Mouse (Mus musculus): ENCODE results near the gene Tiam2. TPM values are rescaled to one million over a fixed set of nuclear protein-coding genes. Genes with fewer than 3 reads are reported as not detected.

Gene Tiam2
- polyA plus RNA-seq, 1 experiment from 2014 or later: 4.7 TPM

DNA sequence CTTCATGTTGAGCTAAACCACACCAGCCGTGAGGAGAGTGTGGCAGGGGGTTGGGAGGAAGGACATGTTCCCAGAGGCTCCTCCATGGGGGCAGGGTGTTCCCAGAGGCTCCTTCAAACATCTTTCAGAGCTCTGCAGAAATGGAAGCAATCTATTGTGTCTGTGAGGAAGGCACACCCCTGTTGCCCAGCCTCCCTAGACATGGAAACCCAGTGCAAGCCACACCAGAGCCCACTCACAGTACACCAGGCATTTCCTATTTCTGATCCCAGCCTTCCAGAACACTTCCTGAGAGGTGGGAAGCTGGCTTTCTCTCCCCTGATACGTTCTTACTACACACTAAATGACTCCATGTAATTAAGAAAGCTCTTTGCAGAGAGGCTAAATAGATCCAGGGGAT is 20.4 kb upstream of the Tiam2 start:
- no peaks in the 10 kb centered on the region for H3K36me3 ChIP-seq (ENCODE audit: control insufficient read depth, insufficient read depth, low read length)
- H3K4me1 ChIP-seq (ENCODE audit: control insufficient read depth, insufficient read depth, low read length): no peaks in the 10 kb centered on the region
- no peak overlapping the region for H3K4me2 ChIP-seq (ENCODE audit: low read depth, low read length)
- no peaks in the 10 kb centered on the region for H3K27me3 ChIP-seq (ENCODE audit: control insufficient read depth, insufficient read depth, low read length)
- H3K9me3 ChIP-seq (replicated peaks; ENCODE audit: control insufficient read depth, low read length): no peaks in the 10 kb centered on the region
- H3K9ac ChIP-seq (ENCODE audit: low read length): no peak overlapping the region
- 34% methylated on average over 2 of the region's 2 CpGs for WGBS
- no peak overlapping the region for H3K27ac ChIP-seq (ENCODE audit: low read length)
- ATAC-seq (ENCODE audit: insufficient read depth, low FRiP score): no peak
- H3K4me3 ChIP-seq (replicated peaks; ENCODE audit: low read length): no peak overlapping the region

DNA sequence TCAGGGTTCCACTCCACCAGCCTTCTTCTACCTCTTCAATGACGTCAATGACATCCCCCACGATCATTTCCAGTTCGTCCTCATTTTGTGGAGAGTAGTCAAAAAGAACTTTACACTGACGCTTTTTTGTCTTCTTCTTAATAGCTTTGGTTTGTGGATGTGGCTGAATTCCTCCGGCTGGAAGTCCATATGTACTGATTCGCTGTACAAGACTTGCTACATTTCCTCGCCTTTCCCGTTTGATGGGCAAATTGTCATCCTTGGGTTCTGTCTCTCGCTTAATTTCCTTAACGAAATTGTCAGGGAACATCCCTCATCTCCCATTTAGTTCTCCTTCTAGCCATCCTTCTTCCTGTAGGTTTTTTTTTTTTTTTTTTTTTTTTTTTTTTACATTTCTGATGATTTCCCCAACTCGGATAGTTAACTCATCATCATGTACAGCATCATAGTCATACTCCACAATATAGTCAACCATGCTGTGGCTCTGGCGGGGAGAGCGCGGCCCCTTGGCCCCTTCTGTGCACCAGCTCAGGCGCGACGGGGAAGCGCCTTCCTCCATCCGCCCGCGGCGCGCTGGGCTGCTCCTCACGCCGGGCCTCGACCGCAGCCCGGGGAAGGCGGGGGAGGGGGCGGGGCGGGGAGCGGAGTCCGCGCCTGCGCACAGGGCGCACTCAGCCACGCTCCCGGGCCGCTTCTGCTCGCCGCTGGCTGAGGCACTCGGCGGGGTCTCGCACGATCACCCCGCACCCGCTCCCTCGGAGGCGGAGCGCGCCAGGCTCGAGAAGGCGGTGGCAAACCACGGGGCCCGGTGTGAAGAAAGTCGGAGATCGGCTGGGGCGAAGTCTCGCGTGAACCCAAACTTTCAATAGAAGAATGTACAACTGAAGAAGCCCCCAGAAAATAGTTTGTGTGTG is 12.4 kb upstream of the Tiam2 start:
- Histone ChIP-seq H3K27me3 (ENCODE audit: control insufficient read depth, insufficient read depth, low read length) (no peaks in the 10 kb centered on the region), H3K27ac (ENCODE audit: low read length) (no peak overlapping the region), H3K4me2 (ENCODE audit: low read depth, low read length) (peak overlapping the region; percentile 52), H3K9me3 (replicated peaks; ENCODE audit: control insufficient read depth, low read length) (no peaks in the 10 kb centered on the region), H3K36me3 (ENCODE audit: control insufficient read depth, insufficient read depth, low read length) (no peaks in the 10 kb centered on the region), H3K9ac (ENCODE audit: low read length) (peak overlapping the region; percentile 57), H3K4me1 (ENCODE audit: control insufficient read depth, insufficient read depth, low read length) (0 out of 2 replicates have a peak, but pooled peaks cover 2% of the 10 kb centered on the region), H3K4me3 (replicated peaks; ENCODE audit: low read length) (peak overlapping the region; percentile 42)
- 8% methylated on average over 60 of the region's 60 CpGs for WGBS
- ATAC-seq (ENCODE audit: insufficient read depth, low FRiP score): peak; percentile 99

DNA sequence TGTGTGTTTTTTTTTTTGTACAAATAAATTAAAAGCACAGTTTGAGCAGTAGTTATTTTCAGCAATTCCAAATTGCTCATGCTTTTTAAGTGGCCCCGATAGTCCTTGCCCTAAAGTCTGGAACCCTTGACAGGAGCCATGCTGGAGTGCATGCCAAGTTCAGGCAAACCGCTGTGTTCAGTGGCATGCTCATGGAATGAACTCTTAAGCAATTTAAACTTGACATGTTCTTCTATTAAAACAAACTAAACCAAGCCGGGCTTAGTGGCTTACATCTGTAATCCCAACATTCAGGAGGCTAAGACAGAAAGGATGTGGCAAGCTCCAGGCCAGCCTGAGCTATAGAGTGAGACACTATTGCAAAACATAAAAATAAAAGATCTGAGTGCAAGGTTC is 11.8 kb upstream of the Tiam2 start:
- no peak overlapping the region for H3K27ac ChIP-seq (ENCODE audit: low read length)

DNA sequence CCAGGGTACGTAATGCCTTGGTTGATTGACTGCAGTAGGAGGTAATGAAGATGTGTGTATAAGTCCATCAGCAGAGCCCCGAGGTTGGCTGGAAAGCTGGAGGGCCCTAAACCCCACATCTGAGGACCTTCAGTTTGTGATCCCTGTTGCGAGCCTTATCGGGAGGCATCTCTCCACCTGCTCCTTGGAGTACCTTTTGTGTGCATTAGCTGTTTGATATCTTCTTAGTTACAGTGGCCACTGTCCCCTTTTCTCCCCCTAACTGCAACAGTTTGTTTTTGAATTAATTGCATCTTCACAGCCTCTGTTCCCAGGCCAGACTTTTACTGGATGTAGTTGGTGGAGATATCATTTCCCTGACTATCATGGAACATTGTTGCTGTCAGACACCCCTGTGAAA is 10.8 kb upstream of the Tiam2 start:
- WGBS: 85% methylated on average over 4 of the region's 4 CpGs
- ATAC-seq (ENCODE audit: insufficient read depth, low FRiP score): no peak
- H3K27me3 ChIP-seq (ENCODE audit: control insufficient read depth, insufficient read depth, low read length): no peaks in the 10 kb centered on the region

More for the DNA sequence above, 11.8 kb upstream of the Tiam2 start:
- Histone ChIP-seq H3K27me3 (ENCODE audit: control insufficient read depth, insufficient read depth, low read length) (no peaks in the 10 kb centered on the region), H3K9me3 (replicated peaks; ENCODE audit: control insufficient read depth, low read length) (no peaks in the 10 kb centered on the region), H3K4me3 (replicated peaks; ENCODE audit: low read length) (peak overlapping the region; percentile 42), H3K4me2 (ENCODE audit: low read depth, low read length) (peak overlapping the region; percentile 52), H3K36me3 (ENCODE audit: control insufficient read depth, insufficient read depth, low read length) (no peaks in the 10 kb centered on the region), H3K4me1 (ENCODE audit: control insufficient read depth, insufficient read depth, low read length) (0 out of 2 replicates have a peak, but pooled peaks cover 2% of the 10 kb centered on the region), H3K9ac (ENCODE audit: low read length) (peak overlapping the region; percentile 57)
- ATAC-seq (ENCODE audit: insufficient read depth, low FRiP score): no peak
- WGBS: 20% methylated on average over 3 of the region's 3 CpGs

DNA sequence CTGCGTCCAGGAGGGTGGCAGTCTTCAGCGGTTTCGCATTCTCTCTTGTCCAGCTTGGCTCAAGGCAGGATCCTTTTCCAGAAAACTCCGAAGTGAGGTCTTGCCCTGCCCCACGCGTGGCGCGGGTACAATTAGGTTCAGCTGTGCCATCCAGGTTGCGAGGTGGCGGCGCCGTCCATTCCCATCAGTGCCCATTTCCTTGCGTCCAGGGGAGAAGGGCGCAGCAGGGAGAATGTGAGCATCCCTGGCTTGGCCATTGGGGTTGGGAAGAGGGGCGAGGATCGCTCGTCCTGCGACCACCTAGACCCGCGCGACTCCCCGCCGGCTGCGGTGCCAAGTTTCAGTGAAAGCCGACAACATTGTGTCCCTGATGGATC is 518 bp downstream of the Tiam2 start:
- Histone ChIP-seq H3K9ac (ENCODE audit: low read length) (peak overlapping the region; percentile 81), H3K36me3 (ENCODE audit: control insufficient read depth, insufficient read depth, low read length) (no peaks in the 10 kb centered on the region), H3K9me3 (replicated peaks; ENCODE audit: control insufficient read depth, low read length) (no peaks in the 10 kb centered on the region), H3K4me2 (ENCODE audit: low read depth, low read length) (peak overlapping the region; percentile 91), H3K27me3 (ENCODE audit: control insufficient read depth, insufficient read depth, low read length) (no peaks in the 10 kb centered on the region), H3K4me3 (replicated peaks; ENCODE audit: low read length) (peak overlapping the region; percentile 73), H3K27ac (ENCODE audit: low read length) (0 out of 2 replicates have a peak overlapping the region, but pooled peaks have one; percentile 14), H3K4me1 (ENCODE audit: control insufficient read depth, insufficient read depth, low read length) (peaks cover 9% of the 10 kb centered on the region; the same call in 1 of the 2 replicates)
- WGBS: 0% methylated on average over 25 of the region's 25 CpGs
- ATAC-seq (ENCODE audit: insufficient read depth, low FRiP score): no peak

More for the DNA sequence above, 10.8 kb upstream of the Tiam2 start:
- Histone ChIP-seq H3K9ac (ENCODE audit: low read length) (no peak overlapping the region), H3K4me3 (replicated peaks; ENCODE audit: low read length) (no peak overlapping the region), H3K27ac (ENCODE audit: low read length) (no peak overlapping the region), H3K9me3 (replicated peaks; ENCODE audit: control insufficient read depth, low read length) (no peaks in the 10 kb centered on the region), H3K36me3 (ENCODE audit: control insufficient read depth, insufficient read depth, low read length) (no peaks in the 10 kb centered on the region), H3K4me2 (ENCODE audit: low read depth, low read length) (no peak overlapping the region), H3K4me1 (ENCODE audit: control insufficient read depth, insufficient read depth, low read length) (0 out of 2 replicates have a peak, but pooled peaks cover 2% of the 10 kb centered on the region)

DNA sequence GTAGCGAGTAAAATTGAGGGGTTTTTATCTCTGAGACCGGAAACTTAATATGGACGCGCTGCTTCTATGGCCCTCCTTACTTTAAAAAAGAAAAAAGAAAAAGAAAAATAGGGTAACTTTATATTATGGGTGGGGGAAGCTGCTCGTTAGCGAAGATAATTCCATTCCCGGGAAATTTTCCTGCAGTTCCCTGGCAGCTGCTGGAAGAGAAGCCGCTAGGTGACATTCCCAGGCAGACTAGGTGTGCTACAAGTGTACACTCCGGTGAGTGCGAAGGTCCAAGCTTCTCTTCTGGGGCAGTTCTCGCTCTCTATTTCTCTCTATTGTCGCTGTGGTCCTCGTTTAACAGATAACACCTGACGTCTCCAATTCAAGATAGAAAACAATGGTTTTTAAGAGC is 962 bp downstream of the Tiam2 start:
- no peak overlapping the region for H3K27ac ChIP-seq (ENCODE audit: low read length)
- H3K9ac ChIP-seq (ENCODE audit: low read length): peak overlapping the region; percentile 81
- H3K9me3 ChIP-seq (replicated peaks; ENCODE audit: control insufficient read depth, low read length): no peaks in the 10 kb centered on the region
- ATAC-seq (ENCODE audit: insufficient read depth, low FRiP score): no peak
- H3K27me3 ChIP-seq (ENCODE audit: control insufficient read depth, insufficient read depth, low read length): no peaks in the 10 kb centered on the region
- H3K36me3 ChIP-seq (ENCODE audit: control insufficient read depth, insufficient read depth, low read length): no peaks in the 10 kb centered on the region
- 5% methylated on average over 14 of the region's 14 CpGs for WGBS
- peak overlapping the region; percentile 91 for H3K4me2 ChIP-seq (ENCODE audit: low read depth, low read length)
- peaks cover 12% of the 10 kb centered on the region; the same call in 1 of the 2 replicates for H3K4me1 ChIP-seq (ENCODE audit: control insufficient read depth, insufficient read depth, low read length)
- peak overlapping the region; percentile 73 for H3K4me3 ChIP-seq (replicated peaks; ENCODE audit: low read length)

DNA sequence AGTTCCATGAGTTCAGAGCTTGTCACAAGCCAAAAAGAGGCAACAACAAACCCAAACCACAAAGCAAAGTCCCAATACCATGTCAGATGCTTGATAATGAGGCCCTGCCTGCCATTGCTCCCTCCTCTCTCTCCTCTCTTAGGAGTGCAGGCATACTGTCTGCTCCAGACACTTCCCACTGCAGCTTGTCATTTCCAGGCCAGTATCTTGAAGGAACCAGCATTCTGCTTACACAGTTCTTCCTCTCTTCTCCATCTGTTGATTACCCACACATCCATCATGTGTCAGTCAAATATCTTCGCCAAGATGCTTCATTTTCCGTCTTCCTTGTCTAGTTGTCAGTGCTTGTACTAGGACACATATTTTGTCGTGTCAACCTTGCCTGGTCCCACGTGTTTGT is 2.4 kb downstream of the Tiam2 start:
- Histone ChIP-seq H3K36me3 (ENCODE audit: control insufficient read depth, insufficient read depth, low read length) (no peaks in the 10 kb centered on the region), H3K27me3 (ENCODE audit: control insufficient read depth, insufficient read depth, low read length) (no peaks in the 10 kb centered on the region), H3K4me2 (ENCODE audit: low read depth, low read length) (no peak overlapping the region), H3K27ac (ENCODE audit: low read length) (no peak overlapping the region), H3K4me1 (ENCODE audit: control insufficient read depth, insufficient read depth, low read length) (peaks cover 12% of the 10 kb centered on the region; the same call in 1 of the 2 replicates), H3K9me3 (replicated peaks; ENCODE audit: control insufficient read depth, low read length) (no peaks in the 10 kb centered on the region), H3K4me3 (replicated peaks; ENCODE audit: low read length) (no peak overlapping the region), H3K9ac (ENCODE audit: low read length) (no peak overlapping the region)
- no peak for ATAC-seq (ENCODE audit: insufficient read depth, low FRiP score)
- 73% methylated on average over 4 of the region's 4 CpGs for WGBS

DNA sequence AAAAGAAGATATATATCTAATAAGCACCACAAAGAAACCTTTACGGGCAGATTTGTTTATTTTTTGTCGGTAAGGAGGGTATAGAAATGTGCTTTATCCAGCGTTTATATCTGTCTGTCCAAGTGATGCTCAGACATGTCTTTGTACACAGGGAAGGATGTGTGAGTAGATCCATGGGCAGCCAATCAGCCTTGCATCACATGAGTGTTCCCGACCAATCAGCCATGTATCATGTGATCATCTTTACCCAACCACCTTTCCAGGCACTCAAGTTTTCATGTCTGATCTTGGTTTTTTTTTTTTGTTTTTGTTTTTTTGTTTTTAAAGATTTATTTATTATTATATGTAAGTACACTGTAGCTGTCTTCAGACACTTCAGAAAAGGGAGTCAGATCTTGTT is 3.1 kb downstream of the Tiam2 start:
- H3K4me3 ChIP-seq (replicated peaks; ENCODE audit: low read length): no peak overlapping the region
- H3K9ac ChIP-seq (ENCODE audit: low read length): no peak overlapping the region
- ATAC-seq (ENCODE audit: insufficient read depth, low FRiP score): no peak
- no peak overlapping the region for H3K4me2 ChIP-seq (ENCODE audit: low read depth, low read length)
- no peaks in the 10 kb centered on the region for H3K27me3 ChIP-seq (ENCODE audit: control insufficient read depth, insufficient read depth, low read length)
- no peaks in the 10 kb centered on the region for H3K36me3 ChIP-seq (ENCODE audit: control insufficient read depth, insufficient read depth, low read length)
- no peaks in the 10 kb centered on the region for H3K9me3 ChIP-seq (replicated peaks; ENCODE audit: control insufficient read depth, low read length)
- no peak overlapping the region for H3K27ac ChIP-seq (ENCODE audit: low read length)
- 74% methylated on average over 4 of the region's 4 CpGs for WGBS
- H3K4me1 ChIP-seq (ENCODE audit: control insufficient read depth, insufficient read depth, low read length): peaks cover 12% of the 10 kb centered on the region; the same call in 1 of the 2 replicates

DNA sequence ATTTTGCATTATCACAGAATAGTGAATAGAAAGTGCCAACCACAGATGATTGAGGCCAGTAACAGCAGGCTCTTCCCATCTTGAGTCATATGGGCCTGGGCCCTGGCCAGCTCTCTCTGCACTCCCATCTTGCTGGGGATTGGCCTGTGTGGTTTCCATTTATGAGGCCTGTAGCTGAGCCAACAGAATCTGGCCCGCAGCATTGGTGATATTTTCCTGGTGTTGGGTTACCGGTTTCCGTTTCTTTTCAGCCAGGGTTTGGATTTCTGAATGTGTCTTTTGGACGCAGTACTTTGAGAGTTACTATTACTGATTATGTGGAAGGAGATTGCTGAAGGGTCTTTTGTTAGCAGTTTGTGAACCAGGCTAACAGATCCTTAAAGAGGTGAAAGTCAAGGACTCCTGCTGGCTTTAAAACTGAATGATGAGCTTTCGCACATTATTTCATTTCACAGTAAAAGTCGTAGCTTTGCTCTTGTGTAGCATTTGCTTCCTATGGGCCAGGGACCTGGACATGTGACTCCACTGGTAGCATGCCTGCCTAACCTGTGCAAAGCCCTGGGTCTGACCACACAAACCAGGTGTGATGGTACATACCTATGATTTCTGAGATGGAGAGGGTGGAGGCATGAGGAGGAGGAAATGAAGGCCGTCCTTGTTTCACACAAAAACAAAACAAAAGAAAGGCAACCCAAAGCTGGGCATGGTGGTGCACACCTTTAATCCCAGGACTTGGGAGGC is 5.5 kb downstream of the Tiam2 start:
- H3K4me1 ChIP-seq (ENCODE audit: control insufficient read depth, insufficient read depth, low read length): peaks cover 9% of the 10 kb centered on the region; the same call in 1 of the 2 replicates
- no peaks in the 10 kb centered on the region for H3K27me3 ChIP-seq (ENCODE audit: control insufficient read depth, insufficient read depth, low read length)
- H3K4me3 ChIP-seq (replicated peaks; ENCODE audit: low read length): no peak overlapping the region
- no peak overlapping the region for H3K9ac ChIP-seq (ENCODE audit: low read length)
- H3K4me2 ChIP-seq (ENCODE audit: low read depth, low read length): peak overlapping the region; percentile 25; the same call in 1 of the 2 replicates
- no peak overlapping the region for H3K27ac ChIP-seq (ENCODE audit: low read length)
- H3K9me3 ChIP-seq (replicated peaks; ENCODE audit: control insufficient read depth, low read length): no peaks in the 10 kb centered on the region
- ATAC-seq (ENCODE audit: insufficient read depth, low FRiP score): peak; percentile 50; the same call in 1 of the 2 replicates
- no peaks in the 10 kb centered on the region for H3K36me3 ChIP-seq (ENCODE audit: control insufficient read depth, insufficient read depth, low read length)
- 56% methylated on average over 7 of the region's 7 CpGs for WGBS

All from stomach, embryonic 16.5 days (tissue).